Mouse (Mus musculus) G1E (cell line): ENCODE results near the gene Pih1d1. TPM values are rescaled to one million over a fixed set of nuclear protein-coding genes. Genes with fewer than 3 reads are reported as not detected.
A peak's percentile ranks its signal among the peaks of the same experiment; 100 is the strongest.

ENCODE experiments used
- ATAC-seq: 2 replicates; pipeline ENCODE4 v1.8.0; 2016; ENCODE audit warnings: mild to moderate bottlenecking; ENCODE audit not compliant: insufficient number of reproducible peaks, poor library complexity, low FRiP score, severe bottlenecking; ENCODE audit errors: extremely low read depth
- DNase-seq: peaks from one replicate; pipeline ENCODE4 v3.0.0; 2012; ENCODE audit warnings: low spot score
- H3K27me3 ChIP-seq: 2 replicates; pipeline ENCODE4 v1.6.1; 2012; ENCODE audit warnings: mild to moderate bottlenecking, low read length, inconsistent platforms; ENCODE audit not compliant: insufficient read depth
- H3K36me3 ChIP-seq: replicated peaks from 2 replicates; pipeline ENCODE3; 2012; ENCODE audit warnings: mild to moderate bottlenecking, inconsistent platforms
- H3K4me1 ChIP-seq: 2 replicates; pipeline ENCODE4 v1.6.1; 2012; ENCODE audit warnings: low read depth, low read length, inconsistent platforms, mixed read lengths; ENCODE audit not compliant: insufficient read depth
- H3K4me3 ChIP-seq: 2 replicates; pipeline ENCODE4 v1.5.1; 2012; ENCODE audit warnings: low read depth, mild to moderate bottlenecking, inconsistent platforms, low read length, moderate library complexity, mixed read lengths
- H3K9me3 ChIP-seq: replicated peaks from 2 replicates; pipeline ENCODE4 v1.6.1; 2012; ENCODE audit warnings: inconsistent platforms
- CTCF ChIP-seq: IDR thresholded peaks from 2 replicates; pipeline ENCODE4 v1.5.1; 2012; ENCODE audit warnings: low read depth, low read length, inconsistent platforms, mixed read lengths
- GATA1 ChIP-seq: IDR thresholded peaks from 2 replicates; pipeline ENCODE4 v1.6.1; 2012; ENCODE audit warnings: borderline replicate concordance, low read length, inconsistent platforms, mixed read lengths
- GATA2 ChIP-seq: IDR thresholded peaks from 2 replicates; pipeline ENCODE4 v1.6.1; 2012; ENCODE audit warnings: low read depth, low read length, inconsistent platforms, borderline replicate concordance
- POLR2AphosphoS5 ChIP-seq: IDR thresholded peaks from 2 replicates; pipeline ENCODE4 v1.6.1; 2012; ENCODE audit warnings: low read depth, low read length, inconsistent platforms; ENCODE audit not compliant: insufficient replicate concordance
- TAL1 ChIP-seq: conservative IDR thresholded peaks from 2 replicates; pipeline ENCODE4 v1.6.1; 2012; ENCODE audit warnings: low read depth, low read length, inconsistent platforms, mixed read lengths
- polyA plus RNA-seq: library from polyadenylated mRNA; stranded (reverse); fragments of >175 nt; gene quantifications from 2 replicates; pipeline ENCODE4 v1.2.3, GENCODE M21; 2012
- total RNA-seq, 2 experiments: library from RNA; stranded (forward) in 1 of 2; stranded (reverse) in 1 of 2; fragments of 200-1000 nt in 1 of 2; fragments of >200 nt in 1 of 2; fragmentation: Nextera tagmentation in 1 of 2; gene quantifications; 2 replicates each; pipeline ENCODE4 v1.2.3; 2014 to 2017

The Pih1d1 gene
- total and polyA plus RNA-seq, 3 experiments: 46.4 to 82.8 (median 60.9) TPM

DNA sequence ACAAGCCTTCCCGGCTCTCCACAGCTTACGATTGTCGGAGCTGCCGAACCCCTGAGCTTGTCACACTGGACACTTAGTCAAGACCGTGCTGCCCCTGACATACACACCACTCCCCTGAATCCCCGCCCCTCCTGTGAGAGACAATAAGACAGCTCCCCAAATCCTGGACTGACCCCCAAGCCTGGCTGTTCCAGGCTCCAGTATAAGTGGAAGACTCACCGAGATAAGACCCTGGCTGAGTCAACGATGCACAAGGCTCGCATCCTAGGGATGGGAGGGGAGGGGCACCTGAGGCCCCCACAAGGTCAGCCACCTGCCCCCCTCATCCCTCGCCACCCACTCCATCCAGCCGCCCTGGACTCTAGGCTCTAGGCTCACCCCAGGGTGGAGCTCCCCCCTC lies 22.3 kb upstream of the Pih1d1 start:
- no peak for DNase-seq
- TF ChIP-seq CTCF (no peak), TAL1 (no peak), GATA1 (no peak), POLR2AphosphoS5 (no peak), GATA2 (no peak)
- Histone ChIP-seq H3K4me1 (peaks cover 72% of the 10 kb centered on the region), H3K27me3 (no peaks in the 10 kb centered on the region), H3K4me3 (no peak overlapping the region; the same call in 1 of the 2 replicates), H3K9me3 (peaks cover 3% of the 10 kb centered on the region; the same call in 1 of the 2 replicates), H3K36me3 (peaks cover 55% of the 10 kb centered on the region)
- no peak for ATAC-seq

DNA sequence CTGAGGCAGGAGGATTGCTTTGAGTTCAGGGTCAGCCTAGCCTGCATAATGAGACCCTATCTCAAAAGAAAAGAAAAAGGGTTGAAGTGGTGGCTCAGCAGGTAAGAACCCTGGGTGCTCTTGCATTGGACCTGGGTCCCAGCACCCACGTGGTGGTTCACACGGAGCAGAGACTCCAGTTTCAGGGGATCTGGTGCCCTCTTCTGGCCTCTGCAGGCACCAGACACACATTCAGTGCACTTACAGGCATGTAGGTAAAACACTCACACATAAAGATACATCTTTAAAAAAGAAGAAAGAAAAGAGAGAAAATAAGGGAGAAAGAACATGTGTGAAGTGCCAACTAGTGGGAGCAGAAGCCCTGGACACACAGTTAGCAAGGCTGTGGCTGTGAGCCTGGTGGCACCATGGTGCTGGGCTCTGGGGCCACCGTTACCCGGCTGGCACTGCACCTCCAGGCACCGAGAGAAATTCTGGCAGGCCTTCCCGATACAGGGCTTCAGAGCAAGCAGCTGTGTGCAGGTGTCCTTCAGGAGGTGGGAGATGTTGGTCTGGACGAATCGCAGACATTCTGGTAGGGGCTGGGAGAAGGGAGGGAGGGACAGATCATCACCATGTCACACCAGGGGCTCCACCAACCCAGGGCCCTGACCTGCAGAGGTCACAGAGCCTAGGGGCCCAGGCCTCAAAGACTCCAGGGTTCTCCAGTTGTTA lies 20.5 kb upstream of the Pih1d1 start:
- DNase-seq (no peak), ATAC-seq (no peak)
- TF ChIP-seq GATA2 (no peak), GATA1 (no peak)
- H3K4me1 ChIP-seq: peaks cover 85% of the 10 kb centered on the region
- H3K4me3 ChIP-seq: peak overlapping the region; percentile 71; the same call in 1 of the 2 replicates
- no peaks in the 10 kb centered on the region for H3K27me3 ChIP-seq
- peaks cover 3% of the 10 kb centered on the region; the same call in 1 of the 2 replicates for H3K9me3 ChIP-seq
- peaks cover 43% of the 10 kb centered on the region for H3K36me3 ChIP-seq

DNA sequence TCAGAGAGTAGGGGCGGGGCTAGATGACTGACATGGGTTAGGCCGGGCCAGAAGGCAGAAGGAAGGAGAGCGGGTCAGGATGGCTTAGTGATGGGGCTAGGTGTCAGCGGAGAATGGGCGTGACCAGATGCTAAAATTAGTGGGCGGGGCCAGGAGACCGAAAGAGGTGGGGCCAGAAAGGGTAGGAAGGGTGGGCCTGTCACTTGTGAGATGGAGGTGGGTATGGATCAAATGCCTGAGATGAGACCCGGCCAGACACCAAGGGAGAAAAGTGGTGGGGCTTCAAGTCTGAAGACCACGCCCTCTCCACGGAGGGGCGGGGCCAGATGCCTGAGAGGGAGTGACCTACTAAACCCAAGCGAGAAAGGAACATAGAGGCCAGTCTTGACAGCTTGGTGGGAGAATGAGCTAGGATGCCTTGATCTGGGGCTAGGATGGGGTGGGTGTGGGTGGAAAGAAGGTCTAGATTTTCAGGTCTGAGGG lies 19.5 kb upstream of the Pih1d1 start:
- ATAC-seq: peak; percentile 37
- Histone ChIP-seq H3K4me3 (peak overlapping the region; percentile 71), H3K27me3 (no peaks in the 10 kb centered on the region), H3K4me1 (peaks cover 87% of the 10 kb centered on the region), H3K36me3 (peaks cover 45% of the 10 kb centered on the region), H3K9me3 (peaks cover 3% of the 10 kb centered on the region; the same call in 1 of the 2 replicates)
- DNase-seq: no peak
- TF ChIP-seq CTCF (no peak), GATA1 (no peak), TAL1 (no peak), GATA2 (no peak), POLR2AphosphoS5 (no peak)

DNA sequence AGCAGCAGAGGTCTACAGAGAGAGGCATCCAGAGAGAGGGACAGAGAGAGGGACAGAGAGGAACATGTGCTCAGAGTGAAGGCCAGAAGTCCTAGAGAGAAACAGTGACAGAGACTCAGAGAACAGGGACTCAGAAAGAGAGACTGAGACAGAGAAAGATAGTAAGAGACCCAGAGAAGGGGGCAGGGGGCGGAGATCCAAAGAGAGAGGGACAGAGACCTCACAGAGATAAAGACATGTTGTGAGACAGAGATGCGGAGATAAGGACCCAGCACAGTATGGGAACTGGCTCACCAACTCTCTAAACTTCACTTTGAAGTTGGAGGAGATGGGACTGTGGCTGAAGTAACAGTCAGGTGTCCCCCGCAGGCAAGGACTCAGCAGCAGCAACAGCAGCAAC lies 18.7 kb upstream of the Pih1d1 start:
- Histone ChIP-seq H3K27me3 (no peaks in the 10 kb centered on the region), H3K36me3 (peaks cover 48% of the 10 kb centered on the region), H3K4me3 (peak overlapping the region; percentile 71), H3K9me3 (peaks cover 3% of the 10 kb centered on the region; the same call in 1 of the 2 replicates), H3K4me1 (peaks cover 87% of the 10 kb centered on the region)
- TF ChIP-seq TAL1: no peak
- TF ChIP-seq POLR2AphosphoS5: no peak
- TF ChIP-seq GATA2: 0 out of 2 replicates have a peak, but pooled peaks have one; percentile 88
- ATAC-seq (no peak), DNase-seq (no peak)

DNA sequence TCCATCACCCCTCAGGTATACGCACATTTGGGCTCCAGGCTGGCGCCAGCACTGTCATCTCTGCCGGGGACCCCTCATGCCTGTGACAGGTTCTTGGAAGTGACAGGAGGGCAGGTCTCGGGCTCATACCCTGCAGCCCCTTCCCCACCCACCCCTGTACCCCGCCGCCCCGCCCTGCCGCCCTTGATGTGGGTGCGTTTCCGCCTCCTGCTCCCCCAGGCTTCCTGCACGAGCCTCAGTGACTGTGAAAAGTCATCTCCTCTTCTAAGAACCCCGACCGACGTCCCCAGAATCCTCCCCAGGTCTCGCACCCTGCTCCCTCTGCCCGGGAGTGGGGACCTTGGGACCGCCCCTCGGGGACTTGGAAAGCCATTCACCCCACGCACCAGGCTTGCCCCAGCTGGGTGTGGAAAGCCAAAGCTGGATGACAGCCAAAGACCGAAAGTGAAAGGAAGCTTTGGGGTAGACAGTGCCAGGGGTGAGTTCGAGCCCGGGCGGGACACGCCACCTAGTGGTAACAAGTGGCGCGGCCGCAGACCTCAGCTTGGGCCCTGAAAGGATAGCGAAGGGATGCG lies 18.0 kb upstream of the Pih1d1 start, which contains the start of the genes Gm45713 and Flt3l:
Gm45713 (minus strand) TSS at position 239 of the 575 bp plus-strand sequence.
Flt3l (minus strand) TSS at position 440 of the 575 bp plus-strand sequence.
- Histone ChIP-seq H3K27me3 (no peaks in the 10 kb centered on the region), H3K4me3 (peak within 1 kb of the TSS; percentile 71), H3K4me1 (peaks cover 86% of the 10 kb centered on the region), H3K36me3 (peaks cover 48% of the 10 kb centered on the region), H3K9me3 (peaks cover 3% of the 10 kb centered on the region; the same call in 1 of the 2 replicates)
- TF ChIP-seq POLR2AphosphoS5 (no peak), CTCF (peak; percentile 89)
- DNase-seq (peak; percentile 86), ATAC-seq (peak; percentile 24)

DNA sequence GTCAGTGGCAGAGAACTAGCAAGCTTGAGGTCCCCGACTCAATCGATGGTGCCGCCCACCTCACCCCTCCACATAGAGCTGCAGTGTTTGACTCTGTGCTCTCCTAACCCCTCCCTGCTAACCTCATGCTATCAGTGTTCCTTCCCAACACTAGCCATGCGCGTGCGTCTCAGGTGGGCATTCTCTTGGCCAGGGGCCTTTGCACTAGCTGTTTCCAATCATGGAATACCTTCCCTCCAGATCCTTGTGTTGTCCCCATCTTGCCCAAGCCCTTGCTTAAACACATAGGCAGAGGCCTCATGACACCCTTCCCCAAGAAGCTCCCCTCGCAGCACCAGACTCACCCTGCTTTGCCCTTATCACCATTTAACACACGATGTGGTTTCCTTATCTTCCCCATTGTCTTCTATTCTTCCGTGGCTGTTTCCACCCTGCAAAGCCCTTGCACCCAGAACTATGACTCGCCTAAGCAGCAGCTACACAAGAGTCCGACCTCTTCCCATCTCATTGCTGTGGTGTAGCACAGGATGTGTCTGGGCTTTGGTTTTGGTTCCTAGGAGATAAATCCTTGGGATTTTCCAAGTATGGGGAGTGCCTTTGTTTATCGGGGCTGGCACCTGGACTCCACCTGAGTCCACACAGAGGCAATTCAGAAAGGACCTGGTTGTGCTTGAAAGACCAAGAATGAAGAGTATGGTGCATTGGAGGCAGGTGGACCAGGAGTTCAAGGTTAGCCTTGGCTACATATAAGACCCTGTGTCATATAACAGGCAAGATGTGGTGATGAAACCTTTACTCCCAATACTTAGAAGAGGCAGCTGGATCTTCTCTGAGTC lies 16.7 kb upstream of the Pih1d1 start:
- no peak for TF ChIP-seq CTCF
- TF ChIP-seq POLR2AphosphoS5: no peak
- peak; percentile 93 for TF ChIP-seq TAL1
- TF ChIP-seq GATA1: no peak
- no peak for TF ChIP-seq GATA2
- H3K27me3 ChIP-seq: no peaks in the 10 kb centered on the region
- peak overlapping the region; percentile 71; the same call in 1 of the 2 replicates for H3K4me3 ChIP-seq
- ATAC-seq (peak; percentile 74), DNase-seq (peak; percentile 83)
- peaks cover 48% of the 10 kb centered on the region for H3K36me3 ChIP-seq
- H3K9me3 ChIP-seq: peaks cover 3% of the 10 kb centered on the region; the same call in 1 of the 2 replicates
- H3K4me1 ChIP-seq: peaks cover 87% of the 10 kb centered on the region
